Comparison of ENCODE assay signal across 13 mouse cellular contexts in the genomic region with DNA sequence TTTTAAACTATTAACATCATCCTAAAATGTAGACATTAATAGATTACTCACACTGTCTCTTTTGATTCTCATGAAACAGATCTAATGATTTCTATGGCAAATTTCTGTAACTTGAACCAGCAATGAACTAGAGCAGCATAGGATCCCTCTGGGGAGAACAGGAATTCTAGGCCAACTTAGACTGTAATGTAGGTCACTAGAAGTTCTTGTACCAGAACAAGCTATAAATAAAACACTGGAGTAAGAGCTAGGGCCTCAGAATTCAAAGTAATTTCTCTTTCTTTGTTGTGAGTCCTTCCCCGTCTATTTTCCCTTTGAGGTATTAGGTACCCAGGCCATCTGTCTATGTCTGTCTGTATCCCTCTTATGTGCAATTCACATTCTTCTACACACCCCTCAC.
"Had no signal": no experiment of that assay in that cellular context is flagged by ENCODE, and none has a peak within 500 bp of the region (broad histone marks: within the 10 kb centered on the region; RNA-seq: fewer than 3 reads in every experiment).

No protein-coding gene starts in this region.

- H3K9me3 ChIP-seq: limb, embryonic 10.5 days; liver, embryonic 15.5 days; stomach, embryonic 15.5 days had no signal

- H3K4me2 ChIP-seq: liver, embryonic 11.5 days; liver, embryonic 15.5 days; midbrain, embryonic 11.5 days; stomach, embryonic 15.5 days had no signal

- H3K36me3 ChIP-seq: limb, embryonic 10.5 days; liver, embryonic 15.5 days; stomach, embryonic 15.5 days had no signal

- H3K4me3 ChIP-seq: left cerebral cortex, adult 2 months; limb, embryonic 10.5 days; liver, embryonic 15.5 days; stomach, embryonic 15.5 days had no signal

- H3K9ac ChIP-seq: liver, embryonic 15.5 days; stomach, embryonic 15.5 days had no signal

- H3K4me1 ChIP-seq: limb, embryonic 10.5 days; liver, embryonic 15.5 days; stomach, embryonic 15.5 days had no signal

- DNase-seq: kidney, postnatal 10 days; lung, adult 2 months; lung, postnatal 36 days; right cerebral cortex, postnatal 14 days; thymus, postnatal 36 days had no signal

- ATAC-seq: lung, postnatal 0 days; midbrain, embryonic 16.5 days had no signal

- H3K27ac ChIP-seq: left cerebral cortex, adult 2 months; limb, embryonic 10.5 days; liver, embryonic 15.5 days; stomach, embryonic 15.5 days had no signal

- H3K27me3 ChIP-seq: liver, embryonic 15.5 days; stomach, embryonic 15.5 days had no signal
